Mouse (Mus musculus) midbrain, postnatal 0 days (tissue): ENCODE results near the gene Taf1. TPM values are rescaled to one million over a fixed set of nuclear protein-coding genes. Genes with fewer than 3 reads are reported as not detected.

Experiments used
- ATAC-seq: fragments of 200-750 bp; cut with Nextera tagmentation; 2 replicates; pipeline ENCODE4 v1.8.0; 2017; ENCODE audit warnings: moderate number of reproducible peaks, mild to moderate bottlenecking, moderate TSS enrichment, moderate library complexity; ENCODE audit not compliant: low FRiP score
- DNase-seq: peaks from one replicate; pipeline ENCODE4 v3.0.0-alpha.2; 2015; ENCODE audit warnings: low spot score
- H3K27ac ChIP-seq: fragments of 300-500 bp; sonication (generic); 2 replicates; pipeline ENCODE4 v1.5.1; 2014; ENCODE audit warnings: low read depth, mild to moderate bottlenecking, low read length, mixed read lengths
- H3K27me3 ChIP-seq: fragments of 300-500 bp; sonication (generic); 2 replicates; pipeline ENCODE4 v1.6.1; 2014; ENCODE audit warnings: low read length, control low read depth, mixed read lengths; ENCODE audit not compliant: insufficient read depth
- H3K36me3 ChIP-seq: fragments of 300-500 bp; sonication (generic); 2 replicates; pipeline ENCODE4 v1.6.1; 2014; ENCODE audit warnings: low read length, control low read depth, mixed read lengths; ENCODE audit not compliant: insufficient read depth
- H3K4me1 ChIP-seq: fragments of 300-500 bp; sonication (generic); 2 replicates; pipeline ENCODE4 v1.6.1; 2014; ENCODE audit warnings: mild to moderate bottlenecking, control low read depth, antibody characterized with exemption, low read length, mixed read lengths; ENCODE audit not compliant: insufficient read depth
- H3K4me2 ChIP-seq: fragments of 300-500 bp; sonication (generic); 2 replicates; pipeline ENCODE4 v1.6.1; 2014; ENCODE audit warnings: low read depth, mild to moderate bottlenecking, low read length, mixed read lengths; ENCODE audit not compliant: poor library complexity, severe bottlenecking
- H3K4me3 ChIP-seq: fragments of 300-500 bp; sonication (generic); 2 replicates; pipeline ENCODE4 v1.5.1; 2014; ENCODE audit warnings: low read depth, mild to moderate bottlenecking, low read length, moderate library complexity
- H3K9ac ChIP-seq: fragments of 300-500 bp; sonication (generic); replicated peaks from 2 replicates; pipeline ENCODE4 v1.6.1; 2014; ENCODE audit warnings: mild to moderate bottlenecking, low read length, moderate library complexity, mixed read lengths; ENCODE audit not compliant: poor library complexity, severe bottlenecking
- H3K9me3 ChIP-seq: fragments of 300-500 bp; sonication (generic); 2 replicates; pipeline ENCODE4 v1.6.1; 2016; ENCODE audit warnings: low read length, control low read depth
- CTCF ChIP-seq: IDR thresholded peaks from 2 replicates; pipeline ENCODE4 v1.5.1; 2016; ENCODE audit warnings: antibody characterized with exemption, mild to moderate bottlenecking
- WGBS: fragments of 180-500 bp; shearing (Covaris S2); extraction: QIAGEN DNeasy Blood & Tissue Kit; methylation state at CpG from one replicate; pipeline ENCODE4 v1.1.7; 2014; 5-methylcytosine and 5-hydroxymethylcytosine counted together
- polyA plus RNA-seq: library from polyadenylated mRNA; unstranded; fragments of >200 nt; fragmentation: Nextera tagmentation; extraction: Ambion mirVana; gene quantifications from 2 replicates; pipeline ENCODE4 v1.2.1, GENCODE M21; 2015
- total RNA-seq: library from RNA; depleted of rRNA; stranded (reverse); fragments of >200 nt; gene quantifications from 2 replicates; pipeline ENCODE4 v1.2.3, GENCODE M21; 2014

The Taf1 gene
- total and polyA plus RNA-seq, 2 experiments from 2014 or later = 13.4 to 25.6 TPM

DNA sequence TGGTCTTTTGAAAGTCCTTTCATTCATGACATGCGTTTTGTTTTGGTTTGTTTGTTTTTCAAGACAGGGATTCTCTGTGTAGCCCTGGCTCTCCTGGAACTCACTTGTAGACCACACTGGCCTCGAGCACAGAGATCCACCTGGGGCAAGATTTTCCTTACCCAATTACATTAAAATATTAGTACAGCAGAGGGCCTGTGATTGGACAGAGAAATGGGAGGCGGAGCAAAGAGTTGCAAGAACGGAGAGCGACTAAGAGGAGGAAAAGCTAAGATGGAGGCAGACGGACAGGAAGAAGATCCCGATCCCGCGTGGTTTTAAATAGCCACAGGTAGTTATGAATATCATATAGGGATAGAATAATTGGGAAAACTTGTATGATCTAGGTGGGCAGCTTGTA, 5.2 kb upstream of the Taf1 start:
- Histone ChIP-seq H3K4me3 (no peak overlapping the region), H3K9ac (no peak overlapping the region), H3K36me3 (no peaks in the 10 kb centered on the region), H3K27me3 (no peaks in the 10 kb centered on the region), H3K4me1 (no peaks in the 10 kb centered on the region), H3K9me3 (no peaks in the 10 kb centered on the region), H3K4me2 (no peak overlapping the region), H3K27ac (no peak overlapping the region)
- no peak for ATAC-seq
- 56% methylated on average over 9 of the region's 9 CpGs for WGBS
- TF ChIP-seq CTCF = no peak
- no peak for DNase-seq

DNA sequence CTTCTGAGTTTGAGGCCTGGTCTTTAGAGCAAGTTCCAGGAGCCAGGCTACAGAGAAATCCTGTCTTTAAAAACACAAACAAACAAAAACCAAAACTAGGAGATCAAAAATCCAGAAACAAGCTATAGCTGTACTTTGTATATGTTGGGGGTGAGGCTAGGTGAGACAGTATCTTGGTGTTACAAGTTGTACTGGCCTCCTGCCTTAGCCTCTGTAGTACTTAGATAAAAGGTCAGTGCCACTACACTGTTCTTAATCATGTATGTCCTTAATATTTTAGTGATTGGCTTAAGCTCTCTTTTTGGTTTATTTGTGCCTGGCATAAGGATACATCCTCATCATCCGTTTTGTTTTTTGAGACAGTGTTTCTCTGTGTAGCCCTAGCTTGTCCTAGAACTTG, 52.9 kb downstream of the Taf1 start:
- WGBS = 83% methylated on average over 1 of the region's 1 CpGs

DNA sequence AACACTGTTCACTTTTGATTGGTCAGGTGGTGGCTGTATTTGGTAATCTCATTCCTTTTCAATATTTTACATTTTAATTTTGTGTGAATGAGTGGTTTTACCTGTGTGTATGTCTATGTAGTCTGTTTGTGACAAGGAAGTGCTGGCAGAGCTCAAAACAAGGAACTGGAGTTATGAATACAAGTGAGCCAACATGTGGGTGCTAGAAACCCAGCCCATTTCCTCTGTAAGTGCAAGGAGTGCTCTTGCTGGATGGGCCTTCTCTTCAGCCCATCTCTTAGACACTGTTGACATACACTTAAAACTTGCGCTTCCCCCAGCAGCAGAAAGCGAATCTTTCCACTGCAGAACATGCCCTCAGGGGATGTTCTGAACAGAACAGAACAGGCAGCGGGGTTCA, 83.6 kb downstream of the Taf1 start:
- no peak overlapping the region for H3K27ac ChIP-seq
- no peaks in the 10 kb centered on the region for H3K9me3 ChIP-seq
- DNase-seq (no peak), ATAC-seq (no peak)
- TF ChIP-seq CTCF = no peak
- H3K36me3 ChIP-seq = no peaks in the 10 kb centered on the region
- 89% methylated on average over 3 of the region's 3 CpGs for WGBS
- no peak overlapping the region for H3K4me2 ChIP-seq
- H3K27me3 ChIP-seq = no peaks in the 10 kb centered on the region
- H3K4me1 ChIP-seq = no peaks in the 10 kb centered on the region
- no peak overlapping the region for H3K4me3 ChIP-seq
- H3K9ac ChIP-seq = no peak overlapping the region

More for the DNA sequence above, 52.9 kb downstream of the Taf1 start:
- Histone ChIP-seq H3K27me3 (no peaks in the 10 kb centered on the region; the same call in 1 of the 2 replicates), H3K9ac (no peak overlapping the region), H3K27ac (no peak overlapping the region), H3K4me3 (no peak overlapping the region), H3K9me3 (no peaks in the 10 kb centered on the region), H3K36me3 (no peaks in the 10 kb centered on the region), H3K4me1 (no peaks in the 10 kb centered on the region), H3K4me2 (no peak overlapping the region)
- DNase-seq (no peak), ATAC-seq (no peak)
- no peak for TF ChIP-seq CTCF

DNA sequence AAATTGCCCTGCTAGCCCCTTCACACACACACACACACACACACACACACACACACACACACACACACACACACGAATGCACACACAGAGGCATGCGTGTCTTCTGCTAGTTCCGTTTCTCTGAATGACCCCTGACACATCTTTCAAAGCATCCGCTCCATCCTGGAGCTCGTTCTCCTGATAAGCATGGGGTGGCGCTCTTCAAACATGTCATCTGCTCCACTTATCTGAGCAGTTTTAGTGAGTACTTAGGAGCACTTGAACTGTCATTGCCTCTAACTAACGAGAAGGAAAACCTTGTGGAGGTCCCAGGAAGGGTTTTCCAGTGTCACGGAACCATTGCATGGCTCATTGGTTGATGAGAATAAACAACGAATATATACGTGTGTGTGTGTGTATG, 85.4 kb downstream of the Taf1 start:
- Histone ChIP-seq H3K36me3 (no peaks in the 10 kb centered on the region), H3K4me1 (no peaks in the 10 kb centered on the region), H3K4me3 (no peak overlapping the region), H3K27me3 (no peaks in the 10 kb centered on the region), H3K9me3 (no peaks in the 10 kb centered on the region), H3K4me2 (no peak overlapping the region), H3K9ac (no peak overlapping the region), H3K27ac (no peak overlapping the region)
- TF ChIP-seq CTCF = no peak
- no peak for ATAC-seq
- DNase-seq = no peak
- 70% methylated on average over 10 of the region's 10 CpGs for WGBS

DNA sequence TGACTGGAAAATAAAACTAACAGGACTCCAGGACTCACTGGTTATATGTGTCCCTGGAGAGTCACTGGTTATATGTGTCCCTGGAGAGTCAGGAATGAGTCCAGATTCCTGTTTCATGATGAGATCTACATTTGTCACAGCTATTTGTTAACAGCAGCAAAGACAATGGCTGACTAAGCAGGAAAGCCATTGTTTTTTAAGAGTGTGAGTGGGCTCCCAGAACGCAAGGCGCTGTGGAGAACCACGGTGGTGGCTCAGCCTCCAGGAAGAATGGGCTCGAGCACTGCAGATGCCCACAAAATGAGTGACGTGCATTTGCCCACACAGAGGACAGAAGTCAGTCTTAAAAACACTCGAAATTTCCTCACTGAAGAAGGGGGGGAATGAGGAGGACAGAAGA, 87.8 kb downstream of the Taf1 start:
- no peak overlapping the region for H3K9ac ChIP-seq
- ATAC-seq = no peak
- H3K36me3 ChIP-seq = no peaks in the 10 kb centered on the region
- WGBS = 62% methylated on average over 6 of the region's 6 CpGs
- no peak for DNase-seq
- no peaks in the 10 kb centered on the region for H3K9me3 ChIP-seq
- H3K27me3 ChIP-seq = no peaks in the 10 kb centered on the region
- no peak overlapping the region for H3K27ac ChIP-seq
- no peak overlapping the region for H3K4me2 ChIP-seq
- H3K4me1 ChIP-seq = no peaks in the 10 kb centered on the region
- no peak for TF ChIP-seq CTCF
- no peak overlapping the region for H3K4me3 ChIP-seq

DNA sequence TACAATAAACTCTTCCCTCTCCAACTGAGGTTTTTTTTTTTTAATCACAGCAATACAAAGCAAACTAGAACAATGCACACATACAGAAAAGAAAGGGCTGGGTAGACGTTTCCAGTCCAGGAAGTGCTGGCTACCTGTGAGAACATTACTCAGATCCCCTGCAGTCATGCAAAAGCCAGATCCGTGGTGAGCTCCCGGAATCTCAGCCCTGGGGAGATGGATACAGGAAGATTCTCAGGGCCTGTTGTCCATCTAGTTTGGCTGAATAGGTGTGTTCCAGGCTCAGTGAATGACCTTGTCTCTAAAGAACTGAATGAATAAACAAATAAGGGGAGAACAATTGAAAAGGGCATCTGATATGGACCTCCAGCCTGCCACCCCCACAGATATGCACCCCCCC, 90.0 kb downstream of the Taf1 start:
- Histone ChIP-seq H3K4me2 (no peak overlapping the region), H3K9ac (no peak overlapping the region), H3K27ac (no peak overlapping the region), H3K36me3 (no peaks in the 10 kb centered on the region), H3K9me3 (no peaks in the 10 kb centered on the region), H3K4me3 (no peak overlapping the region), H3K4me1 (no peaks in the 10 kb centered on the region), H3K27me3 (no peaks in the 10 kb centered on the region)
- ATAC-seq = no peak
- TF ChIP-seq CTCF = no peak
- 57% methylated on average over 3 of the region's 3 CpGs for WGBS
- DNase-seq = no peak
